Mouse (Mus musculus) megakaryocyte progenitor cell, adult 5-6 weeks (primary cell): ENCODE data around the gene Ksr2. TPM values are rescaled to one million over a fixed set of nuclear protein-coding genes. Genes with fewer than 3 reads are reported as not detected.

ENCODE experiments used
- ATAC-seq: replicated peaks from 2 replicates; pipeline ENCODE4 v1.8.0; 2016; ENCODE audit warnings: mild to moderate bottlenecking, moderate TSS enrichment, inconsistent platforms; ENCODE audit not compliant: poor library complexity
- total RNA-seq, 2 experiments: library from RNA; stranded (forward) in 1 of 2; stranded (reverse) in 1 of 2; fragments of 157-497, 149-512 nt in 1 of 2; fragments of 200-1000 nt in 1 of 2; gene quantifications; 2 replicates each; pipeline versions ENCODE4 v1.2.3 to v1.2.4; 2015 to 2017

Gene Ksr2
- total RNA-seq, 2 experiments from 2014 or later: 0.17 to 0.25 TPM

- no peak for ATAC-seq
Measured at GRCm38 (mm10) chr5:117481162-117481561, 67.4 kb downstream of the Ksr2 start.

DNA sequence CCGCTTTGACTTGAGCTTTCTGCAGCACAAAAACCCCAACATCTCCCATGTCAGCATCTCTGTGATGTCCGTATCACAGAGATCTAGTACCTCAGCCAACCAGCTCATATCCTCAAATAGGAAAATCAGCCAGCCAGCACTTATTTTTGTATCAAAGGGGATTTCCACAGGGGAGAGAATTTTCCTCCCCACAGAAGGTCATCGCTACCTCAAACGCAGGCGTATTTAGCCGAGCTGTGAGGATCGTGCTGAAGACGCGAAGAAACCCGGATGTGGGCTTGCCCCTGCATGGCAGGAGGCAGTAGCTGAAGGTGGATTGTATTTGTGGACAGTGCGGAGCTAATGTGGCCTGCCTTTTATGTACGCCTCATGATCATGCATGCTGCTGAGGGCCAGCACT is 67.8 kb downstream of the Ksr2 start:
- no peak for ATAC-seq

- no peak for ATAC-seq
Measured at GRCm38 (mm10) chr5:117482013-117482412, 68.2 kb downstream of the Ksr2 start.

DNA sequence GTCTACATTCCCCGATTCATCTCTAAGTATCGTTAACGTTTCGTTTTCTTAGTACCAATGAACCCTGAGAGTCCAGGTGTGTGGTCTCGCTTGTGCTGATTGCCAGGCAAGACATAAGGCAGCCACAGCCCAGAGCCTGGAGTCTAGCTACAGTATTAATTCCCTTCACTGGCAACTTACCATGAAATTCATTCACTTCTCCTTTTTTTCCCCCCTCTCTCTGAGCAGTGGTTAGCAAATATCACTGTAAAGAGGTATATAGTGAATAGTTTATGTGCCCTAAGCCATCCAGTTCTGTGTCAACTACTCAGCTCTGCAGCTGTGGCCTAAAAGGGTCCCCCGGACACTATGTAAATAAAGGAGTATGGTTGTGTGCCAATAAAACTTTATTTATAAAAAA is 71.6 kb downstream of the Ksr2 start:
- ATAC-seq: peak; percentile 35

DNA sequence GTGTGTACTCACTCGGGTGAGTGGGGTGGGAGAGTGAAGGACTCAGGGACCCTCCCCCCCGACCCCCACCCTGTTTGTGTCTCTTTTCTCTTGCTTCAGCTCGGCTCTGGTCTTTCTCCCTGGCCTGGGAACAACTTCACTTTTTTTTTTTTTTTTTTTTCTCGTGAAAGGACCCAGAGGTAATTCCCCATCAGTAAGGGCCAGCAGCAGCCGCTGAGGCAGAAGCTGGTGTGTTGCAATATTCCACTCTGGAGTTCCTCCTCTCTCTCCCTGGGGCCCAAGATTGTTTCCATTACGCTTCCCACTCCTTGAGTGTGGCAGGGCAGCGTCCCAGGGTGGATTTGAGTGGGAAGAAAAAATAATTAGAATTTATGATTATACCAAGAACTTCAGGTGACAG is 72.3 kb downstream of the Ksr2 start:
- peak; percentile 87 for ATAC-seq

DNA sequence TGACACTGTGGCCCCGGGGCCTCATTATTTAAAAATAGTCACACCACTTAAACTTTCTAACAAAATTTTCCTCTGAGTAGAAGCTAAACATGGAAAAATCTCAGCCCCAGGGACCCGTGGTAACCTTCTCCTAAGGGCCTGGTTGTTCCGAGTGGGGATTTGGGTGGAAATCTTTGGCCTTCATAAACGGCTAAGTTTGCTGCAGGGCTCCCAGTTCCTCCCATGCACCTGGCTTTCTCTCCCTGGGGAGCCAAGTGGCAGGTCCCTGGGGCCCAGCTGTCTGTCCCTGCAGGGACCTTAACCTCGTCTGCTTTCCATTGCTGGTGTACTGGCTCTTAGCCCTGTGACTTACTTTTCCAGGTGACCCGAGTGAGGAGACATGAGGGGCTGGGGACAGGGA is 74.4 kb downstream of the Ksr2 start:
- no peak for ATAC-seq

GRCm38 (mm10) chr5:117488670-117489325 is 75.0 kb downstream of the Ksr2 start:
- no peak for ATAC-seq

- ATAC-seq: peak; percentile 45
Measured at GRCm38 (mm10) chr5:117492933-117493863, 79.4 kb downstream of the Ksr2 start.

DNA sequence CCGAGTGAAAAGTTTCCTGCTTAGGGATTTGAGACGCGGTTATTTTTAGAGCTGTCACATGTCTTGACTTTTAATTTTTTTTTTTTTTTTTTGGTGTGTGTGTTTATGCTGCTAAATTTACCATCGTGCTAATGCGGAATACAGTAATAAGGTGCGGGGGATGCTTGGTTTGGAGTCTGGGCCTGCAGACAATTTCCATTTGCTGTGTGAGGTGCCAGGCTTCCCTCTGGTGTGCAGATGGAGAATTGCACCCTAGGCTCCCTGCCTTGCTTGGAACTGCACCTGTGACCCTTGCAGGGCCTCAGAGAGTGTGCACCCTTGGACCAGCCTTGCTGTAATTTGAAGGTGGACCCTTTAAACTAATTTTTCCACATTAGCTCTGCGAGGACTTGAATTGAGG is 80.1 kb downstream of the Ksr2 start:
- peak; percentile 92 for ATAC-seq

- ATAC-seq: peak; percentile 45
Measured at GRCm38 (mm10) chr5:117497084-117497483, 83.3 kb downstream of the Ksr2 start.

GRCm38 (mm10) chr5:117502611-117503010 is 88.8 kb downstream of the Ksr2 start:
- no peak for ATAC-seq

- ATAC-seq: no peak
Measured at GRCm38 (mm10) chr5:117504431-117504830, 90.6 kb downstream of the Ksr2 start.

DNA sequence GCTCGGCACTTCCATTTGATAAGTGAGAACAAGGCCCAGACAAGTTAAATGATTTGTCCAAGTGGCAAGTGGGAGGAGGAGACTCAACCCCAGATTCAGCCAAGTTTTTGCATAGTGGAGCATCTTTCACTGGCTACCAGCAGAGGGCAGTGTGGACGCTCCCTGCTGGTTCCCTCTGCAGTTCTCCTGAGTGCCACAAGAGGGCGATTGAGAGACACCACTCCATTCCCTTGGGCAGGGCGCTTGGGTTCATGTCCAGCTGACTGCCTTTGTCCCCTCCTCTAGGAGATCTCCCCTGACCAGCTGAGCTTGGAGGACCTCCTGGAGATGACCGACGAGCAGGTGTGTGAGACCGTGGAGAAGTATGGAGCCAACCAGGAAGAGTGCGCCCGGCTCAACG is 91.4 kb downstream of the Ksr2 start:
- ATAC-seq: peak; percentile 78

DNA sequence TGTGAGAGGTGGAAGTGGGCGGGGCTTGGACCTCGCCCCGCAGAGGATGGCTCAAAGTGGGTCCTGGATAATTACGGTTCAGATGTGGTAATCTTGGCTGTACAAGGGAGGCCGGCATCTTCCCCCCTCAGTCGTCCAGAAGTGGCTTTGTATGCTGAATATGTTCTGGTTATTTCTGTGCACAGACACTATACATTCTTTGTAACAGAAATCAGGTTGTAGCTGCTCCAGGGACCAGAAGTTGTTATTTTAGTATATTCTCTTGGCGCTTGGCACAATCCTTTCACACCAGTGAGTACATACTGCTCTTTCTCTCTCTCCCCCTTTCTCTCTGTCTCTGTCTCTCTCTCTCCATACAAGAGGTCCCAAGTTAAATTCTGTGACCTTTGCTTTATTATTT is 92.0 kb downstream of the Ksr2 start:
- no peak for ATAC-seq

DNA sequence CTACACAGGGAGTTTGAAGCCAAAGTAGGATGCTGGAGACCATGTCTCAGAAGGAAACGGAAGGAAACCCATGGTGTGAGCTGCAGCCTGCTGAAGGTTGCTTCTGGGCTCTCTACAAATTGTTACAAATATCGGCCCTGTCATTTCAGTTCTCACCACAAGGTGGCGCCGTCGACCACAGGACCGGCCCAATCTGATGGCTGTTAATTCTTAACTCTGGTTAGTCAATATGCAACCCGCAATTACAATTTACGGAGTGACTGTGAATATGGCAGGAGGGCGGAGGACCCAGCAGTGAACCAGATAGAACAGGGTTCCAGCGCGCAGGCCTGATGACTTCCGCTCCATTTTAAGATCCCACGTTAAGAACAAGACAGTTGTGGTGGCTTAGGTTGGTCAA is 92.6 kb downstream of the Ksr2 start:
- ATAC-seq: peak; percentile 55

DNA sequence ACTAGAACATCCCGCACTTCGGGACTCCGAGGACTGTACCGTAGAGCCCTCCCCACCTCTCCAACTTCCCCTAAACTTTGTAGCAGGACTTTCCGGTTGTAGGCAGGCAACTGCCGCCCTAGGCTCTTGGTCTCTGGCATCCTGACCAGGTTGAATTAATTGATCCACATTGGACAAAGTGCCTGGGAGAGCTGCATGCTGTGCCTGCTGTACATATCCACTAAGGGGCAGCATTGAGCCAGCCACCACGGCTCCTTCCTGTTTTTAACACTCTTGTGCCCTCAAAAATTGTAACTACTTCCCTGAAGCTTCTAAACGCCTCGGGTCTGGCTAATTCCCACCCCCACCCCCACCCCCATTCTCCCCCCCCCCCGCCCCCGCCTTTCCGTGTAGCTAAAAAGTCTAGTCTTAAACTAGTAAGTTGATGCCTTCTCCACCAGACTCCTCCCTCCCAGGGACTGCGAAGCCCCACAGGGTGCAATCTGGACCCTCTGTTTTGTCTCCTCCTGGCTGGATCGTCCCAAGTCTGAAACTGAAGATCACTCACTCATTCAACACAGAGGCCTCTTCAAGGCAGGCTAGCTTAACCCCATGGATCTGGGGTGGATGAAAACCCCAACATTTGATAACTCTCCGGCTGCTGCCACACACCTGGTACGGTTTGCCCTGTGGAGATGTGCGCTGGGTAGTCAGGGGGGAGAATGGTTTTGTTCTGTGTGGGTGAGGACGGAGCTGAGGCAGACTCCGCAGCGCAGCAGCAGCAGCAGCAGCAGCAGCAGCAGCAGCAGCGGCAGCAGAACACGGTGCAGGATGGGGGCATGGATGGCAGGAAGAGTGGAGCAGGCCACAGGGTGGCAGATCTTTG is 95.9 kb downstream of the Ksr2 start:
- peak; percentile 69 for ATAC-seq

DNA sequence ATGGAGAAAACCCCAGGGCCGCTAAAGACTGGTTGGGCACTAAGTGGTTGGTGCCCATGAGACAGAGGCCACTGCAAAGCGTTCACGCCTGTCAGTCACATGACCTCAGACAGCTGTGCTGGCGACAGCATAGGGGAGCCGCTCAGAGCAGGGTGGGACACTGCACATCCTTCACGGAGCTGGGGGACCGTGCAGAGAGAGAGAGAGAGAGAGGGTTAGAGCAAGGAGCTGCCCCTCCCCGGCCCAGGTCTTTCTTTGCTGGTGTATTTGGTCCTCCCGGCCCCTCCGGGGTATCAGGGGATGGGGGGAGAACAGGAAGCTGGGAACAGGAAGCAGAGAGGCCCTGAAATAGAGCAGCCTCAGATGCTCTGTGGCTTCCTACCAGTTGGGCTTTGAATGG is 97.1 kb downstream of the Ksr2 start:
- 0 out of 2 replicates have a peak, but pooled peaks have one; percentile 9 for ATAC-seq

DNA sequence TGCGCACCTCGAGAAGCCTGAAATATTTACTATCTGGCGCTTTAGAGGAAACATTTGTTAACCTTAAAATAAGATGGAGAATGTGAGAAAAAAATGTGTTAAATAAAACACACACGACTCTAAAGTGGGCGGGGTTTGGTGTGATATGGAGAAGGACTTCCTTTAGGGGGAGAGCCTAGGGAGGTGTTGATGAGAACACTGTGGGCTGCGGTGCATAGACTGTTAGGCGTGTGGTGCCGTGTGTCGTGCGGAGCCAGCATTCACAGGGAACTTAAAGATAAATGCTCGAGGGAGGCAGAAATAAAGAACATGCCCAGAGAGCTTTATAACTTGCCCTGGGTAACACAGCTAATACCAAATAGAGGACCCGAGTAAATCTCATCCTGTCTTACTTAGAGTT is 101.6 kb downstream of the Ksr2 start:
- ATAC-seq: no peak

DNA sequence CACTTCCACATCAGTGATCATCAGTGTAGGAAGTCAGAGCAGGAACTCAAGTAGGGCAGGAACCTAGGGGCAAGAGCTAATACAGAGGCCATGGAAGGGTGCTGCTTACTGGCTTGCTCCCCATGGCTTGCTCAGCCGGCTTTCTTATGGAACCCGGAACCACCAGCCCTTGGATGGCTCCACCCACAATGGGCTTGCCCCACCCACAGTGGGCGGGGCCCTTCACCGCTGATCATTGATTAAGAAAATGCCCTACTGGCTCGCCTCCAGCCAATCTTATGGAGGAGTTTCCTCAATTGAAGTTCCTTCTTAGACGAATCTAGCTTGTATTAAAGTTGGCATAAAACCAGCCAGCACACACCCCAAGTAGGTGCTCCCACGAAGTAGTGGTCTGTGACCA is 102.1 kb downstream of the Ksr2 start:
- ATAC-seq: no peak

DNA sequence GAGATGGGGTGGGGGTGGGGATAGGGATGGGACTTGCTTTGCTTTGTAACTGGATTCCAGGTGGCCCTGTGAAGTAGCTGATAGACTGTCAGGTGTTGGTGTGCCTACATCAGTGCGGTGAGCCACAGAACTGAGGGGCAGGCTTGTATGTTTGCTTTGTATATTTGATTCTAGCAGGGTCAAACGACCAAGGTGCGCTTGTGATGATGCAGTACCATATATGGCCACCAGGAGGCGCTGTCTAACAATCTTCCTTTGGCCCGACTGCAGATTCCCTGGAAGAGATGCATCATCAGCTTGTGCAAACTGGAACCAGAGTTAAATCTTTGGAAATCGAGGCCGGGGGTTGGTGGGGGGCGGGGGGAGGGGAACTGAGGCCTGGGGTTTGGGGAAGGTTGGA is 102.8 kb downstream of the Ksr2 start:
- peak; percentile 53 for ATAC-seq

GRCm38 (mm10) chr5:117519858-117520495 is 106.2 kb downstream of the Ksr2 start:
- peak; percentile 54 for ATAC-seq
